Mouse (Mus musculus) hindlimb bud, embryonic 11.5 days (tissue): Measurements from ENCODE around the gene Cnot6.

ENCODE experiments used
- DNase-seq: peaks from one replicate; pipeline ENCODE4 v3.0.0-alpha.2; 2012; ENCODE audit warnings: low read depth, low spot score; ENCODE audit errors: extremely low spot score

The Cnot6 gene

DNA sequence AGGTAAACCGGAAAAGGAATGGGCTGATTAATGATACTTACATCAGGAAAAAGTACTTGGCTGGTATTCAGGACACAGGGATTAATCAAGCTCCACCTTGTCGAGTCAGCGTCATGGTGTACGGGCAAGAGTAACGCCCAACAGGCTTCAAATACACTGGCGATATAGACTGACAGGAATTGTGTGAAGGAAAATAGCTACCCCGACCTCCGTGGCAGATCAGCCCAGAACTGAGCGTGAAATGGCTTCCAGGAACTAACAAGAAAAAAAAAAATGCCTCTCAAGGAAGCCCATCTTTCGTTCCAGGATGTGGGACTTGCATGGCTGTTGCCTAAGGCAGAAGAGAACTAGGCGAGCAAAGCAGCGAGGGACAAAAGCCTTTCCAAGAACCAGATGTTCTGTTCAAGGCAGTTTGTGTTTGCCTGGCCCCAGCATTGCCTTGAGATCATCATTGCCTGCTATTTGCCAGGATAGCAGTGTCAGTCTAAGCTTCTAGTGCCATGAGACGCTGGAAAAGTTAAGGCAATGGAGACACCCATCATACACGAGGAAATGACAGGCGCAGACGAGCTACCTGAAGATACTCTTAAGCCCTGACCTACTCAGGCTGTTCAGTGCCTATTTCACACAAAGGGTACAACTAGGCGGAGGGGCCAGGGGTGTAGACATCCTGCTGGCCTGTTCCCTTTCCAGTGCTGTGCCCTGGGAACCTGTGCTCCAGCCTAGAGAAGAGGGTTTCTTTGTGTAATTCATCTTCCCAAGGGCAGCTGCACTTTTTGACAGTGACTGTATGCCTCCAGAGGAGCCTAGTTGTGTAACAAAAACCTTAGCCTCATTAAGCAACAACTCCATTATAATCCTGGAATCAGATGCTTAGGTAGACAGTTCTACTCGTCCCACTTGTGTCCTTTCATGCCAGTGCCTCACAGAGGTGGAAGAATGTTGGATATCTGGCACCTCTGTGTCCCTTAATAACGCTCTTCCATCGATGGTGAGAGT lies 1.1 kb upstream of the Cnot6 start:
- DNase-seq, result peak; percentile 46

DNA sequence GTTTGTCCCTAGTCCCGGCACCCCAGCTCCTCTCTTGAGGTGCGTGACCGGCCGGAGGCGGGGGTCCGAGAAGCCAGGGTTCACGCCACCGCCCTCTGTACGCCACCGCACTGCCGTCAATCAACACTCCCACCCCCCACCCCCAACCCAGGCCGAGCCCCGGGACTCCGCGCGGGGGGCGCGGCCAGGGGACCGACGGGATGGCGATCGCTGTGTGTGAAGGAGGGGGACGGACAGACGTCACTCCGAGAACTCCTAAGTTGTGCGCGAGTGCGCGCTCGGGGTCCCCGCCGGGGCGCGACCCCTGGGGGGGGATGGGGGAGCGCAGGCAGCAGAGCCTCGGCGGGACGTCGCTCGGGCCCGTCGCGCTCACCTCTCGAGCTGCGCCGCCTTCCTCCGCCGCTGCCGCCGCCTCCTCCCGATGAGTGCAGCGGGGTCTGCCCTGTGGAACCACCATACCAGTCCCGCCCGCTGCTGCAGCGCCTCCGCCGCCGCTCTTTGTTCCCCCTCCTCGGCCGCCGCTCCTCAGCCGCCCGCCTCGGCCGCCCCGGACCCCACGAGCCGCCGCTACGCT lies 455 bp downstream of the Cnot6 start:
- DNase-seq, result no peak

DNA sequence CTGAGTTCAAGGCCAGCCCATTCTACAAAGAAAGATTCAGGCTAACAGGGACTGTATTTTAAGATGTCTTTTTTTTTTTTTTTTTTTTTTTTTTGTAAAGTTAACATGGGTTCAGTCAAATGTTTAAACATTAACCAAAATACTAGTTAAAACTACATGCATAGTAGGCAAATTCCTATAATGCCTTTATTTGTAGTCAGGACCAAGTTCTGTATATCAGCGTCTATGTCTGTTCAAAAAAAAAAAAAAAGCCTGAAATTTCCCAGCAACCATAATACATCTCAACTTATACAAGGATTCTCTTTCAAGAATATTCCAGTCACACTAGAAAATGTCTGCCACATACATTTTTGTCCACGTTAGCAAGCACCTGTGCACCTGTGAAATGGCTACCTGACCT lies 1.9 kb downstream of the Cnot6 start:
- no peak for DNase-seq

DNA sequence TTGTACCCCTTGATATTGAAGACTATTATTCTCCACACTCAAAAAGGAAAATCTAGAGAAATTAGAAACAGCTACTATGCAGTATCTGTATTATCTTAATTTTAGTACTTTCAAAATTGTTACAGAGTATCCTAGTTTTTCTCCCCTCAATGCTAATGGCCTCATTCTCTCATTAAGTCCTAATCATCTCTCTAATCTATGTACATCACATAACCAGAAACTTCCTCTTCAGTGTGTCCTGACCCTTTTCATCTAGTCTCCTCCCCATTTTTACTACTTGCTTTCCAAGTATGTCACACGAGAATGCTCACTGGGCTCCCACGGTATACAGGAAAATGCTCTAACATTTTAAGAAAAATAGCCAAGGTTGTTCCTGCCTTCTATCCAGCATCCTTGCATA lies 4.7 kb downstream of the Cnot6 start:
- DNase-seq, result no peak

DNA sequence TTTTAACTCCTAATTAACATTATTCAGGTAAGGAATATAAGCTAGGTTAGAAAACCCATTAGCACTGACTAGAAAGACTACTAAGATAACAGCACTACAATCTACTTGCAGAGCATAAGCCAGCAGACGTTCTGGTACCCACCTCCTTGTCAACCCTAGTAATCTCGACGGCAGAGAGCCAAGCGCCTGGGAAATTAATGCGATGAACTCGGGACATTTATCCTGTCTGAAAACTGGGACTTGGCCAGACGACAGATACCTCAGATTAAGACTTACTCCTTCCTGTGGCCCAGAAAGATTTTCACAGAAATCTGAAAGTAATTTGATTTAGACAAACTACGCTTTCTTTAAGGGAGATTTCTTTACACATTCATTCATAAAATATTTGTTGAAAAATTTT lies 7.7 kb downstream of the Cnot6 start:
- no peak for DNase-seq

DNA sequence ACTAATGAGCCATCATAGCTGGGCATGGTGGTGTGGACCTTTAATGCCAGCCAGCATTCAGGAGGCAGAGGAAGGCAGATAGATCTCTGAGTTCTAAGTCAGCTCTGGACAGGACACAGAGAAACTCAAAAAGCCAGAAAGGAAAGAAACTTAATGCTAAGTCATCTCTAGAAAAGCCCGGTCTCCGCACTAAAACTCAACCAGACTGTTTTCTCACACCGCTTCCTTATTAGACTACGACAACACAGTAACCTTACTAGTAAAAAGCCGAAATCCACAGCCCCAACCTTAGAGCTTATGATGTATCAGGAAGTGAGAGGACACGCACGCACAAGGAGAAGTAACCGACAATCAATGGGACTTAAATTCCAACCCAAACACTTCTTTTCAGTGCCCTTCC lies 10.5 kb downstream of the Cnot6 start:
- DNase-seq, result no peak

DNA sequence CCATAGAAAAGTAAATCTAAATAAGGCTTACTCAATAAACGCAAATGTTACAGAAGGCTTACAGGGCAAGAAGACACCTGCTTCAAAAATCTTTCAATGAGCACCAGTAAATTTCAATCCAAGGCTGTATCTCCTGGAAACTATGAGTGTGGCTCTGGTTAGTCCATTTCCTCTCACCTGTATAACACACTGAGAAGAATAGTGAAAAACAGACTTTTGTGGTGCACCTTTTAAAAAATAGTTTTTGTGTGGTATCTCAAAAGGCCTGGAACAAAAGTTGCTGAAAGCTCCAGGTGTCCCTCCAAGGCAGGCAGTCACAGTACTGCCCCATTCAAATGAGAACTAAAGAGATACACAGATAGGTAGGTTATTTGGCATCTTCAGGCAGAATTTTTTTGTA lies 13.4 kb downstream of the Cnot6 start:
- DNase-seq, result no peak

DNA sequence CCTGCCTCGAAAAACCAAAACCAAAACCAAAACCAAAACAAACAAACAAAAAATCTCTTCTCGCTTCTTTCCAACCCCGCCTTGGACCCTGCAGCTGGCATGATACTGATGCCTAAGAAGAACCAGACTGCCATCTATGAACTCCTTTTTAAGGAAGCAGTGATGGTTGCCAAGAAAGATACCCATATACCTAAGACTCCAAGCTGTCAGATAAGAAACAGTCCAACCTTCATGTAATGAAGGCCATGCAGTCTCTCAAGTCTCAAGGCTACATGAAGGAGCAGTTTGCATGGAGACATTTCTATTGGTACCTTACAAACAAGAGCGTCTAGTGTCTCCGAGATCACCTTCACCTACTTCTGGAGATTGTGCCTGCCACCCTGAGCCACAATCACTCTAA lies 14.7 kb downstream of the Cnot6 start:
- DNase-seq, result no peak

DNA sequence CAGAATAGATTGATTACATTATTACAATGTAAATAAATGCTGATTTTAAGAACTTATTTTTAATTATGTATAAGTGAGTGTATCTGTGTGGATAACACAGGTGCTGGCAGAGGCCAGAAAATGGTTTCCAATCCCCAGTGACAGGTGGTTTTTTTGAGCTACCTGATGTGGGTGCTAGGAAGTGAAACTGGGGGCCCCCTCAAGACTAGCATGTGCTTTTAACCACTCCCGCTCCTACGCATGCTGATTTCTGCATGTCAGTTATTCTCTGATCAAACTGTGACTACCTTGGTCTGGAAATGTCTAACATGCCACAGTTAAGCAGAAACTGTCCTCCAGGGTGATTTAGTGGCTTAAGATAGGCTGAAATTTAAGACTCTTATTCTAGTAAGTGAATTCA lies 16.1 kb downstream of the Cnot6 start:
- DNase-seq, result no peak

DNA sequence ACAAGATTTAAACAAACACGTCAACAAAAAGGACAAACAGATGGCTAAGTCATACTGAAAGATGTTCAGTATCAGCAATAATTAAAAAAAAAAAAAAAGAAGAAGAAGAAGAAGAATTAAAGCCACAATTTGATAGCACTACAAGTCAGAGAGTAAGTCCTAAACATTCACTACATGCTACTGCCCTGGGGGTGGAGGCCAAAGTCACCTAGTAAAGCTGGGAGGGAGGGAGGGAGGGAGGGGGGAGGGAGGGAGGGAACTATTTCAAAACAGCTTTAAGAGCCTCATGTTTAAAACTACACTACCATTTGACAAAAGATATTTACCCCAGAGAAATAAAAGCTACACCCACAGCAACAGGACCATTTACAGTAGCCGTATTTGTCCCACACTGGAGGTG lies 16.8 kb downstream of the Cnot6 start:
- no peak for DNase-seq

DNA sequence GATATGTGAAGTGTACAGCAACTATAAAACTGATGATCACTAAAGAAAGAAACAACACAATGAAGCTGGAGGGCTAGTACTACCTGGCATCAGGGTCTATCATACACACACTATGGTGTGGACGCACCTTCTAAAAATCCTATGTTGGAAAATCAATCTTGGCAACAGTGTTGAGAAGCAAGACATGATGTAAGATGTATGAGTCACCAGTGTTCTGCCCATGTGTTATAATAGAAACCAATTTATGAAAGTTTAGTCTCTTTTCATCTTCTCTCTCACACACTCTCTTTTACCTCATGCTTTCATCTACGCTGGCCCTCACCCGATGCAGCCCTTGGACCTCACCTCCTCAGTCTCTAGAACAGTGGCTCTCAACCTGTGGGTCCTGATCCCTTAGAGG lies 17.5 kb downstream of the Cnot6 start:
- DNase-seq, result no peak

DNA sequence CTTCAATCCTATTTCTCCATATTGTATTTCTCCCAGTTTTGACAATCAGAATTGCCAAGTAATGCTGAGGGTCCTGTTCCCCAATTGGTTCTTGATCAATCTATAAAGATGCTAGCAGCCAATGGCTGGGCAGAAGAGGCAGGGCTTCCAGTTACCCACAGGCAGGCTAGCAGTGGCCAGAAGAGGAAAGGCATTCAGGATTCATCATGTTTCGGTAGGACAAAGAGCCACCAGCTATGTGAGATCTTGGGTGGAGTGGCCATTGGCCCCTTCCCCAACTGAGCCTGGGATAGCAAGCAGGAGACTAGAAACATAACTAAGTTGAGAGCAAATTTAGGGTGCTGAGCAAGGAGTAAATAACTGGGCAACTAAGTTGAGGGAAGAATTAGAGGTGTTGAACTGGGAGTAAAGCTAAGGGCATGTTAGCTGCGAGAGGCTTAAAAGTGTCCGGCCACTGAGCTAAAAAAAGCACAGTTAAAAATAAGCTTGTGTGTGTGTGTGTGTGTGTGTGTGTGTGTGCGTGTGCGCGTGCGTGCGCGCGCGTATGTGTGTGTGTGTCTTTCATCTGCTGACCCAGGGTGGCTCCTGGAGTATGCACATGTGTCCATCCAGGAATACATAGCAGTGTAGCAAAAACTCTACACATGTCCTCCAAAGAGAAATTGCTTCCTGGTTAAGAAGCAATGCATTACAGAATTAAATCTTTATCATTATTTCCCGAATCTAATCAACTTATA lies 28.1 kb downstream of the Cnot6 start:
- no peak for DNase-seq

DNA sequence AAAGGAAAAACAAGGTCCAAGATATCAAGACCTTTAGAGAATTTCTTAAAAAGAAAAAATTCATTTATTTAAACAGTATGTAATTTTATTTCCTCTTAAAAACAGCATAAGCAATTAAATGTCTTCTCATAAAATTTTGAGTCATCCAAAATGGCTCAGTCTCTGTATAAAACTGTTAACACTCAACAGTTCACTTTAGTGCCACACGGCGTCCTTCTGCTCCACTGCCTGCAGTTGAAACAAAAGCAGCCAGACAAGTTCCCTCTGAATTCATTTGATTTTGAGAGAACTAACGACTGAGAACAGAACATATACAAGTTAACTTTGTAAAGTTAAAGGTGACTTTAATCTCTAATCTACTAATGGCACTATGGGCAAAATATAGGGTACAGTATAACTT lies 39.1 kb downstream of the Cnot6 start:
- DNase-seq, result no peak

DNA sequence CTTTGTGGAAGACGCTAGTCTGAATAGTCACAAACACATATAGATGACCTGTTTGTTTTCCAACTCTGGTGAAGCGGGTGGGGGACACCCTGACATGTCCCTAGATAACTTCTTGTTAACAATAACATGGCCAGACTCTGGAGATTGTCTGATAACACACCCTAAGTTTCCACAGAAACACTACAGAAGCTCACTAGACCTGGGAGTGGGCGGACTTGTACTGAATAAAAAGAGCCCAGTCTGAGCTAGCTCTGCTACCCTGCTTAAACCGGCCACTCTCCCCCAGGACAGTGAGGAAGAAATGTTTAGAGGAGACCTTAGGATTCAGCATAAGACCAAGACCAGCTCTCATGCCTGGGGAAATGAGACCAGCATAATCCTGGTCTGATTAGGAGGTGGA lies 47.1 kb downstream of the Cnot6 start:
- no peak for DNase-seq

DNA sequence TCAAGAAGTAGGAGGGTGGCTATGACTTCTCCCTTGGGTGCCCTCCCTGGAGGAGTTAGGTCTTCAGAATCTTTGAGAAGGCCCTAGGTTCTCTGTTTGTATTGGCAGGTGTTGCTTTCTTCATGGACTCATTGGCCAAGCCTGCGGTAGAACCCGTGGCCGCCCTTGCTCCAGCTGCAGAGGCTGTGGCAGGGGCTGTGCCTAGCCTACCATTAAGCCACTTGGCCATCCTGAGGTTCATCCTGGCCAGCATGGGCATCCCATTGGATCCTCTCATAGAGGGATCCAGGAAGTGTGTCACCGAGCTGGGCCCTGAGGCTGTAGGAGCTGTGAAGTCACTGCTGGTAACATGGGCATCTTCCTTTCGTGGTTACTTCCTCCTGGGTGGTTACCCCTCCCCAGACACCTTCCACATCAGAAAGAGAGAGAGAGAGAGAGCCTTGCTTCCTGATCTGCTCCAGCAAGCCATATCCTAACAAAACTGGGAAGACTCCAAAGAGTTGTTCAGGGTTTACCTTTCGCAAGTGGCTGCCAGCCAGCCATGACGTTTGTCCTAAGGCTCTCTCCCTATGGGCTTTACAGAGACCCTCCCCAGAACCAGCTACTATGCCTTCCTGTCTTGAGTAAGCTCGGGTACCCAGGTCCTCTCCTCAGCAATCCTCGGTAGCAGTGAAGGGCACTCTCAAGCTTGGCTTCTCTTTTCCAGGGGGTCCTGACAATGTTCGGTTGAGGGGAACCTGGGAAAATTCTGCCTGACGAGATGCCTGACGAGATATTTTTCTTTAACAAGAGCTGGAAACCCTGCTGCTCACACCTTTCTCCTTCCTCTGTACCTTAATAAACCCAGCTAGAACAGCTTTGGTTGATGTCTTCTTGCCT lies 48.0 kb downstream of the Cnot6 start:
- DNase-seq, result no peak

DNA sequence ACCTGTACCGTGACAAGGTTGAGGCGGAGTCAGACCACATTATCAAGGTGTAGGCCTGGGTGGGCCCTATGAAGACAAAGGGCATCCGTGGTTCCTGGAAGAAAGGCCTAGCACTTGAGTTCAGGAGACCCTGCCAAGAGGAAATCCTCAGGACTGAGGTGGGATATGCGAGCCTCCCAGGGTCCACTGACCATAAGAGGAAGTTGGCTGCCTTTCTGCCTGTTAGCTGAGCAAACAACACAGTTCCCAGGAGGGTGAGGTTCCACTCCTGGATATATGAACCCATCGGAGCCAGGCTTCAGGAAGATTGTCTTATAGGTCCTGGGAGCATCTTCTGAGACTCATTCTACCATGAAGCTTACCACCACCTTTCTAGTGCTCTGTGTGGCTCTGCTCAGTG lies 49.2 kb downstream of the Cnot6 start, which contains the start of gene Scgb3a1:
Gene Scgb3a1 (plus strand): TSS at position 301 of the 400 bp plus-strand sequence.
- no peak for DNase-seq

DNA sequence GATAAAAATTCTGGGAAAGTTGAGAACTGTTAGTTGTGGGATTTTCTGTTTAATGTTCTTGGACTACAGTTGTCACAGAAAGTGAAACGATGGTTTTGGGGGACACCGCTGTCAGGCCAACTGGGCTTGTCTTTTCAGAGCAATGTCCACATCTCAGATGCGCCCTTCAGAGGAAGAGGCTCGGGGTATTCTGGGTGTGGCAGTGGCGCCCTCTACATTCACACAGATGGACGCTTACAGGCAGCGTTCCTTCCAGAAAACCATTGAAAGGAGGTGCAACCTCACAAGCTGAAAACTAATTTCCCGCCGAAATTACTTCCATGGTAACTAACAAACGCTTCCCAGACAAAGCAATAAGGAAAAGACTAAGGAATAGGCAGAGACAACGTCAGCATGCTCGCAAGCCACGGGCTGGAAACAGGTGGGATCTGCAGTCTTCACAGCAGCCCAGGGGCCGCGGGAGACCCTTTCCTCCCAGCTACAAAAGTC lies 50.2 kb downstream of the Cnot6 start:
- DNase-seq, result no peak

DNA sequence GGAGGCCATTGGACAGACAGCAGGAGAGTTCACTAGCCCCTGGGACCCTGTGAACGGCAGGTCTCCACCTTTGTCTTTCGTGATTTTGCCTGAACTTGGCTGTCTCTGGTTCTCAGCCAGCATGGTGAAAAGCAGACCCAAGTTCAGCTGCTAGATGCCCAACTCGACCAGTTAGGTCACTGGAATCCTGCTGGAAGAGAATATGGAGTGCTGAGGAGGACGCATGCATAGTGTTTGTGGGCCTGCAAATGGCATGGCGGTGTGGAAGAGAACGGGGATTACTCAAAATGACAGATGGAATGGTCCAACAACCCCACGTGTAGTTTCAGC lies 53.1 kb downstream of the Cnot6 start:
- DNase-seq, result no peak

DNA sequence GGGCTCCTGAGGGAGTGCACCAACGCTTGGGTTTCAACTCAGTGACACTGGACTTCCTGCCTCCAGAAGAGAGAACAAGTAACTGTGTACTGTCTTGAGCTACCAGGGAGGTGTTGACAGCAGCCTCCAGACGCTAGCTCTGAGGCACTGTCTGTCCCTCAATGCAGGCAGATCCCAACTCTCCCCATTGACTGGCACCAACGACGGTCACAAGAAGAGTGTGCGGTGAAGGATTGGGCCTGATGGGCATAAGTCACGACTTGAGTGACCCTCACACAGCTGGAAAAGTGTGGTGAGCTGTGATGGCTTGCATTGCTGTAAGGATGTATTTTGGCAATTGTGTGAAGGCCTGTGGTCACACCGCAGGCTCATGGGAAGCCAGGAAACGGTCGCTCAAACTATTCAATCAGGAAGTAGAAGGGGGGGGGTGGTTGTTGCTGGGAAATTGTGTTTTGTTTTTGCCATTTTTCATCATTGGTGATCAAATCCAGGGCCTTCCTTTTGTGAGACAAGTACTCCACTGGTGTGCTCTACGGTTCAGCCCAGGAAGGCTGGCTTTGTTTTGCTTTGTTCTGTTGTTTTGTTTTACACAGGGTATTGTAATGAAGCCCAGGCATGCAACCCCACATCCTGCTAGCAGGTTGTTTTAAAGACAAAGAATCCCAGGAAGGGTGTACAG lies 53.6 kb downstream of the Cnot6 start:
- no peak for DNase-seq

DNA sequence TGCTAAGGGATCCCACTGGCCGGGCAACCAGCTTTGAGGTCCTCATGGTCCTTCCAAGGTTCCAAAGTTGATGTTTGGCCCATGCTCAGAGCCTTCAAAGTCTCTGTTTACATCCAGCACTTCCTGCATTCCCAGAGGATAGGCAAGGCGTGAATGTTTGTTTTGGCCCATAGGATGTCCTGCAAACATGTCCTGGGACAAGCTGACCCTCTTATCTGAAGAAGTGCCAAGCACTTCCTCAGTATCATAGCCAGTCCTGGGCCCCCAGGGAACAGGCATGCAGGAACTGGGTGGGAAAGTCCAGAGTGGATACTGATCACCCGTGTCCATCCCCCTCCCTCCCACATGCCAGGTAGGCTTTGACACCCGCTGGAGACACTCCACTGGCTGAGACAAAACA lies 54.5 kb downstream of the Cnot6 start:
- DNase-seq, result no peak
